Mouse (Mus musculus) testis, postnatal 14 days (tissue): ENCODE results near the gene Dbx2.
A peak's percentile ranks its signal among the peaks of the same experiment; 100 is the strongest.

ENCODE experiments used
- DNase-seq: peaks from one replicate; pipeline ENCODE4 v3.0.0; 2021; ENCODE audit warnings: low spot score

The Dbx2 gene

DNA sequence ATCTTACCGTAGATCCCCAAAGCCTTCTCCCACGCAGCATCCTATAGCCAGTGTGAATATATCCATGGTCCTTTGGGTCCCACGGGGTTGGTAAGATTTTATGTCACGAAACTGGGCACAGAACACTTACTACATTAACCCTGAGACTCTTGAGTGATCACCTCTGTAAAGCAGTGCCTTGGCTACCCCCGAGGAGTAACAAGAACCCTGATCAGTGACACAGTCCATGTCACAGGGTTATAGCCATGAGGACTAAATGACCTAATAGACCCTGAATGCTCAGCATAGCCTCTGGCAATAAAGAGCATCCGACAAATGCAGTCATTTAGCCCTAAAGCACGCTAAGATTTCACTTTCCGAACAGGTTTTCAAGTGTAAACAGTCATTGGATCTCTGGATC is 33.0 kb downstream of the Dbx2 start:
- no peak for DNase-seq

DNA sequence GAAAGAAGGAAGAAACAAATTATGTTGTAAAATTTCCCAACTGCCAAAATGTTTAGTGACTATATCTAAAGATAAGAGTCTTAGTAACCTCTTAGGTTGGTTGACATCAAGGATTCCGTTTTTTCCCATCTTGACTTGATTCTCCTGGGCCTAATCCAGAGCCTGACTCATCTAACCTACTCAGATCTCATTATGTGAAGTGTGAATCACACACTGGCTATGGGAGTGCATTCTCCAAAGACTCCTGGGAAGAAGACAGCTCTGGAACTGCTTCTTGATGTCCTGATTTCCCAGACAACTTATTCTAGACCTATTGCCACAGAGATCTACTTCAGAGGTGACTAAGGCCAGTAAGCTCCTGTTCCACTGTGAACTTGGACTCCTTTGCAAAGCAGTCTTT is 43.2 kb downstream of the Dbx2 start:
- no peak for DNase-seq

DNA sequence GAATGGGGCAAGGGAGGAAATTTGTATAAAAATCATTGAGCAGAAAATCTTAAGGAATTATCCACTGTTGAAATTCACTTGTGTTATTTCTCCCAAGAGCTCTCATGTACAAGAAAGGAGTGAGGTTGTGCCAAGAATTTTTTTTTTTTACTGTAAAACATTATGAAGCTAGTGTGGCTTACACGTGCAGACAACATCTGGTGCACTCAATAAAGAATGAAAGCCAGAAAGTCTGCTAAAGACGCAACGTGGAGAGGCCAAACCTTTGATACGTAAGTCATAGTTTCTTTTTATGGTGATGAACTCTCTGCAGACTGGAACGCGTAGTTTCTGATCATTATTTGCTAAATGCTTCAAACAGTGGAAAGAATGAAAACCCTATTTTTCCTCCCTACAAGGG is 54.6 kb downstream of the Dbx2 start:
- DNase-seq: no peak

DNA sequence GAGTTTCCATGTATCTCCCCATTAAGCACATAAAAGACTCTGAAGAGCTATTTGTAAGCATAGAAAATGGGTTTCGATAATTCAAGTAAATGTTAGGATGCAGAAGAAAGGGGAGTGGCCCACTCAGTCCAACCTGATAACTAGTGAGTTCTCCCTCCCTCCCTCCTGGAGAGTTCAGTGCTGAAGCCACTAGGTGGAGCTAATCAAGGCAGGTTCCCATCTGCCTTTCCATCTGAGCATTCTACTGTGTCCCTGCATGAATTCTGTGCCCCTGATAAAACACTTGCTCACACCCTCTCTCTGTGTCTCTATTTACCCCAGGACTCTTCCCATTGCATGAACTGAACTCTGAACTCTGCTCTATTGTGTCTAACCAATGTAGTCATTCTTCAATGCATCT is 57.1 kb downstream of the Dbx2 start:
- DNase-seq: no peak

DNA sequence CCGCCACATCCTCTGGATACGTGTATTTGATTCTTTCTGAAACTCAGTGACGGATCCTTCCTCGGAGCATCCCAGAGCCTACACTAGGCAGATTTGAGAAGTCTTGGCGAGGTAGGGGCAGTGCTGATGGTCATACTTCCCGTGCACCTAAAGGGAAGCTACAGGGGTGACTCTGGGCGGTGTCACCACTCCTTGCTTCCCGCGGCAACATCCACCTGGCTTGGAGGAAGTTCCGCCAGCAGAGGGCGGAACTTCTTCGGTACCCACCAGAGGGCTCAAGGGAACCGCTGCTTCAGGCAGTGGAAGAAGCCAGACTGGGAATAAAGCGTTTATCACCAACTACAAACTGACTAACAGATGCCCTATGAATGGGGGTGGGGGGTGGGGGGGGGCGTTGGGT is 68.9 kb downstream of the Dbx2 start:
- DNase-seq: peak; percentile 59

DNA sequence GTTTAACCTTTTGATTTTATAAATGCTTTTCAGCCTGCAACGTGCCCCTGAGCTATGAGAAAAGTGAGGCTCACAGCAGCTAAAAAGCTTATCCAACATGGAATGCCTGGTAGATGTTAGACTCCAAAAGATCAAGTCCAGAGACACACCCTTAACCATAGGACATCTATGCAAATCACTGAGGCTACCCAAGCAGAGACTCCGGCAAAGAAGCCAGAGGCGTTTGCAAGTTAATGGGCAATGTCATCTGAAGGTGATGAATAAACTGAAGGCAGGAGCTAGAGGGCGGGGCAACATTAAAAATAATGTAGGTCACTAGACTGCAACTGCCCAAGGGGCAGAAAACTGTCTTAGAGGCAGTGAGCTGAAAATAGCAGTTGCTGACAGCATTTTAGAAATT is 70.9 kb downstream of the Dbx2 start:
- DNase-seq: no peak

DNA sequence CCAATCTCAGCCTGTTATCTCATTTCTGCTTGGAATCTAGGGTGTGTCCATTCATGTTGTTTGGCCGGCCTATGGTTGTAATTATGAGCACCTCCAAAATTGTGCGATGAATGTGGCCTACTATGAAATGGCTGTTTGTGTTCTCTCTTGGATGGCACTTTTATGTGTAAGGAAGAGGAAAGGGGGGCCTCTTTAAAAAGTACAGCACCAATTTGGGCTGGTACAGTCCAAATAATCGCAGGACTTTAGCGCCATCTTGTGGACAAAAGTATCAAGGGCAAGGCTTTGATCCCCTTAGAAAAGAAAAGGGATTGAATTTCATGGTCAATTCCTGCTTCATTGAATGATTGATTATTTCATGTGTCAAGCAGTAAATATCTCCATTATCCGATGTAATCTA is 81.1 kb downstream of the Dbx2 start:
- peak; percentile 16 for DNase-seq
